Mouse (Mus musculus): ENCODE measurements around the gene Ccdc191. TPM values are rescaled to one million over a fixed set of nuclear protein-coding genes. Genes with fewer than 3 reads are reported as not detected.

Ccdc191 gene
- total RNA-seq, 1 experiment from 2014 or later, result 25.3 TPM

Other genes starting within 250 kb of the Ccdc191 start
- not detected in 2 replicates for gene Tigit, start 225.7 kb upstream of the Ccdc191 start, total RNA-seq (2017)
- gene Drd3, start 135.8 kb upstream of the Ccdc191 start, total RNA-seq (2017), result not detected in 2 replicates
- 46.3 and 90.1 TPM in 2 replicates for gene Qtrt2, start 37.0 kb downstream of the Ccdc191 start, total RNA-seq (2017)
- 2.1 and 7.3 TPM in 2 replicates for gene Zdhhc23, start 90.0 kb downstream of the Ccdc191 start, total RNA-seq (2017)
- 6.2 and 11.8 TPM in 2 replicates for gene Gramd1c, start 173.5 kb downstream of the Ccdc191 start, total RNA-seq (2017)
- 49.9 and 68.7 TPM in 2 replicates for gene Atp6v1a, start 249.9 kb downstream of the Ccdc191 start, total RNA-seq (2017)

All from hematopoietic stem cell, adult 5-6 weeks (primary cell).